Mouse (Mus musculus) G1E (cell line): Measurements from ENCODE around the gene Vmn1r22. TPM values are rescaled to one million over a fixed set of nuclear protein-coding genes. Genes with fewer than 3 reads are reported as not detected.
"Not testable (repeated sequence)": the region's sequence is repeated elsewhere in the genome, so short reads cannot be mapped to it uniquely, and the experiment has no call there.

Experiments used
- ATAC-seq: 2 replicates; pipeline ENCODE4 v1.8.0; 2016; ENCODE audit warnings: mild to moderate bottlenecking; ENCODE audit not compliant: insufficient number of reproducible peaks, poor library complexity, low FRiP score, severe bottlenecking; ENCODE audit errors: extremely low read depth
- DNase-seq: peaks from one replicate; pipeline ENCODE4 v3.0.0; 2012; ENCODE audit warnings: low spot score
- H3K27me3 ChIP-seq: 2 replicates; pipeline ENCODE4 v1.6.1; 2012; ENCODE audit warnings: mild to moderate bottlenecking, low read length, inconsistent platforms; ENCODE audit not compliant: insufficient read depth
- H3K36me3 ChIP-seq: replicated peaks from 2 replicates; pipeline ENCODE3; 2012; ENCODE audit warnings: mild to moderate bottlenecking, inconsistent platforms
- H3K4me1 ChIP-seq: 2 replicates; pipeline ENCODE4 v1.6.1; 2012; ENCODE audit warnings: low read depth, low read length, inconsistent platforms, mixed read lengths; ENCODE audit not compliant: insufficient read depth
- H3K4me3 ChIP-seq: 2 replicates; pipeline ENCODE4 v1.5.1; 2012; ENCODE audit warnings: low read depth, mild to moderate bottlenecking, inconsistent platforms, low read length, moderate library complexity, mixed read lengths
- H3K9me3 ChIP-seq: replicated peaks from 2 replicates; pipeline ENCODE4 v1.6.1; 2012; ENCODE audit warnings: inconsistent platforms
- CTCF ChIP-seq: IDR thresholded peaks from 2 replicates; pipeline ENCODE4 v1.5.1; 2012; ENCODE audit warnings: low read depth, low read length, inconsistent platforms, mixed read lengths
- GATA1 ChIP-seq: IDR thresholded peaks from 2 replicates; pipeline ENCODE4 v1.6.1; 2012; ENCODE audit warnings: borderline replicate concordance, low read length, inconsistent platforms, mixed read lengths
- GATA2 ChIP-seq: IDR thresholded peaks from 2 replicates; pipeline ENCODE4 v1.6.1; 2012; ENCODE audit warnings: low read depth, low read length, inconsistent platforms, borderline replicate concordance
- POLR2AphosphoS5 ChIP-seq: IDR thresholded peaks from 2 replicates; pipeline ENCODE4 v1.6.1; 2012; ENCODE audit warnings: low read depth, low read length, inconsistent platforms; ENCODE audit not compliant: insufficient replicate concordance
- TAL1 ChIP-seq: conservative IDR thresholded peaks from 2 replicates; pipeline ENCODE4 v1.6.1; 2012; ENCODE audit warnings: low read depth, low read length, inconsistent platforms, mixed read lengths
- polyA plus RNA-seq: library from polyadenylated mRNA; stranded (reverse); fragments of >175 nt; gene quantifications from 2 replicates; pipeline ENCODE4 v1.2.3, GENCODE M21; 2012
- total RNA-seq, 2 experiments: library from RNA; stranded (forward) in 1 of 2; stranded (reverse) in 1 of 2; fragments of 200-1000 nt in 1 of 2; fragments of >200 nt in 1 of 2; fragmentation: Nextera tagmentation in 1 of 2; gene quantifications; 2 replicates each; pipeline ENCODE4 v1.2.3; 2014 to 2017

Gene Vmn1r22
- total RNA-seq (2014; fragmentation: Nextera tagmentation) (not detected in 2 replicates), total RNA-seq (2017) (0.16 TPM in 1 of 2 replicates, not detected in the other), polyA plus RNA-seq (not detected in 2 replicates)

DNA sequence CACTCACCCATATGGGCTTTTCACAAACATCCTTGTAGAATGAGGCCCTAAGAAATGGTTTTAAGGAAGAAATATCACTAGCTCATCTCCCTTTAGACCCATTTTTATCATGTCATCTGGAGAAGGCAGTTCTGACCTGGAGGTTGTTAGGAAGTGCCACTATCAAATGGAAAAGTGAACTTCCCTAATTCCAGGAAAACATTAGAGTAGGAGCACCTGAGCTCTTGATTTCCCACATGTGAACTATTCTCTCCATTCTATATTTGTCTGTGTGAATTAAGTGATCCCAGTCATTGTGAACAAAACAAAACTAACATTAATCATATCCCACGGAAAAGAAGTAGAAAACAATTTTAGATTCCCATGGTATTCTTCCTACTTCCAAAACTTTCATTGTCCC is at the start of gene Vmn1r22:
Vmn1r22 (minus strand) TSS at position 101 of the 400 bp plus-strand sequence.
- Histone ChIP-seq H3K4me1 (no peaks in the 10 kb centered on the region), H3K36me3 (no peaks in the 10 kb centered on the region), H3K27me3 (0 out of 2 replicates have a peak, but pooled peaks cover 2% of the 10 kb centered on the region), H3K4me3 (no peak within 1 kb of the TSS), H3K9me3 (no peaks in the 10 kb centered on the region)
- no peak for ATAC-seq
- TF ChIP-seq CTCF, result no peak
- TF ChIP-seq POLR2AphosphoS5, result no peak
- no peak for TF ChIP-seq TAL1
- DNase-seq, result no peak

- no peak within 1 kb of the TSS for H3K4me3 ChIP-seq
- TF ChIP-seq CTCF, result no peak
- no peak for TF ChIP-seq POLR2AphosphoS5
- no peak for TF ChIP-seq GATA1
- TF ChIP-seq GATA2, result no peak
- TF ChIP-seq TAL1, result no peak
- H3K36me3 ChIP-seq, result no peaks in the 10 kb centered on the region
- DNase-seq, result no peak
- no peaks in the 10 kb centered on the region for H3K4me1 ChIP-seq
- H3K27me3 ChIP-seq, result no peaks in the 10 kb centered on the region
- ATAC-seq, result no peak
- H3K9me3 ChIP-seq, result no peaks in the 10 kb centered on the region
Measured at GRCm38 (mm10) chr6:57926738-57927137, 18.9 kb upstream of the Vmn1r22 start, which contains the start of gene Vmn1r23. Gene Vmn1r23 (minus strand): TSS chr6:57926838.

- H3K4me3 ChIP-seq, result no peak overlapping the region
- no peaks in the 10 kb centered on the region for H3K36me3 ChIP-seq
- TF ChIP-seq POLR2AphosphoS5 (no peak), CTCF (peak; percentile 43; the same call in 1 of the 2 replicates)
- peaks cover 4% of the 10 kb centered on the region for H3K4me1 ChIP-seq
- ATAC-seq (peak; percentile 76), DNase-seq (peak; percentile 5)
- no peaks in the 10 kb centered on the region for H3K9me3 ChIP-seq
- peaks cover 9% of the 10 kb centered on the region for H3K27me3 ChIP-seq
Measured at GRCm38 (mm10) chr6:57859043-57860042, 48.5 kb downstream of the Vmn1r22 start.

DNA sequence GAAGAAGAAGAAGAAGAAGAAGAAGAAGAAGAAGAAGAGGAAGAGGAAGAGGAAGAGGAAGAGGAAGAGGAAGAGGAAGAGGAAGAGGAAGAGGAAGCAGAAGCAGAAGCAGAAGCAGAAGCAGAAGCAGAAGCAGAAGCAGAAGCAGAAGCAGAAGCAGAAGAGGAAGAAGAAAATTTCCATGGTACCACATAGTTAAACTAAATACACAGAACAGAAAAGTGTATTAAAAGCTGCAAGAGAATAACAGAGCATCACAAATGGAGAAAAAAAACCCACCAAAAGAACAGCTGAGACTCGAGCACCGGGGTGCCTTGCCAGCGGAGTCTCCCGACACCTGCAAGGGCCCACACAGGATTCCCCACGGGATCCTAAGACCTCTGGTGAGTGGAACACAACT is 56.7 kb downstream of the Vmn1r22 start:
- H3K4me3 ChIP-seq, ATAC-seq, DNase-seq, H3K4me1 ChIP-seq, H3K27me3 ChIP-seq, H3K9me3 ChIP-seq, H3K36me3 ChIP-seq: not testable (repeated sequence)

DNA sequence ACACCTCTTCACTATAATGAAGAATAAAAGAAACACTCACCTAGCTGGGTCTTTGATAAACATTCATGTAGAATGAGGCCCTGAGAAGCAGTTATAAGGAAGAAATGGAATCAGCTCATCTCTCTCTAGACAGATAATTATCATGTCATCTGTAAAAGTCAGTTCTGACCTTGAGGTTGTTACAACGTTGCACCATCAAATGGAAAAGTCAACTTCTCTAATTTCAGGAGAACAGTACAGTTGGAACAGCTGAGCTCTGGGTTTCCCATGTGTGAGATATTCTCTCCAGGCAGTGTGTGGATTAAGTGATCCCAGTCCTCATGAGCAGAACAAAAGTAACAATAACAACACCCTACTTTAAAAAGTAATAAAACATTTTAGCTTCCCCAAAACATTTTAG is 57.5 kb downstream of the Vmn1r22 start, which contains the start of gene Vmn1r21:
Vmn1r21 (minus strand) TSS at position 58 of the 400 bp plus-strand sequence.
- TF ChIP-seq GATA1 (no peak), CTCF (no peak), POLR2AphosphoS5 (no peak), GATA2 (no peak), TAL1 (no peak)
- H3K4me3 ChIP-seq, result no peak within 1 kb of the TSS
- H3K4me1 ChIP-seq, result no peaks in the 10 kb centered on the region
- no peak for DNase-seq
- no peaks in the 10 kb centered on the region for H3K27me3 ChIP-seq
- H3K9me3 ChIP-seq, result no peaks in the 10 kb centered on the region
- no peaks in the 10 kb centered on the region for H3K36me3 ChIP-seq
- ATAC-seq, result no peak

Other genes starting within 250 kb of the Vmn1r22 start
- 10.8 and 12.0 TPM in 2 replicates for gene Pyurf, start 215.9 kb downstream of the Vmn1r22 start, total RNA-seq (2014; fragmentation: Nextera tagmentation)
- gene Pyurf, start 215.9 kb downstream of the Vmn1r22 start, total RNA-seq (2017), result 21.0 and 23.0 TPM in 2 replicates
- 13.8 and 20.6 TPM in 2 replicates for gene Pyurf, start 215.9 kb downstream of the Vmn1r22 start, polyA plus RNA-seq
- 33.8 and 34.4 TPM in 2 replicates for gene Lancl2, start 205.5 kb downstream of the Vmn1r22 start, total RNA-seq (2014; fragmentation: Nextera tagmentation)
- 25.3 and 26.2 TPM in 2 replicates for gene Lancl2, start 205.5 kb downstream of the Vmn1r22 start, total RNA-seq (2017)
- 22.1 and 23.3 TPM in 2 replicates for gene Lancl2, start 205.5 kb downstream of the Vmn1r22 start, polyA plus RNA-seq
- 17.0 and 31.9 TPM in 2 replicates for gene Vopp1, start 82.9 kb downstream of the Vmn1r22 start, total RNA-seq (2014; fragmentation: Nextera tagmentation)
- gene Vopp1, start 82.9 kb downstream of the Vmn1r22 start, total RNA-seq (2017), result 32.8 and 37.1 TPM in 2 replicates
- 5.3 and 5.4 TPM in 2 replicates for gene Vopp1, start 82.9 kb downstream of the Vmn1r22 start, polyA plus RNA-seq
- not detected in 2 replicates for gene Vmn1r21, start 57.7 kb downstream of the Vmn1r22 start, total RNA-seq (2014; fragmentation: Nextera tagmentation)
- gene Vmn1r21, start 57.7 kb downstream of the Vmn1r22 start, total RNA-seq (2017), result 0.22 TPM in 1 of 2 replicates, not detected in the other
- gene Vmn1r21, start 57.7 kb downstream of the Vmn1r22 start, polyA plus RNA-seq, result not detected in 2 replicates
- gene Vmn1r23, start 18.8 kb upstream of the Vmn1r22 start, total RNA-seq (2014; fragmentation: Nextera tagmentation), result not detected in 2 replicates
- not detected in 2 replicates for gene Vmn1r23, start 18.8 kb upstream of the Vmn1r22 start, total RNA-seq (2017)
- not detected in 2 replicates for gene Vmn1r23, start 18.8 kb upstream of the Vmn1r22 start, polyA plus RNA-seq
- not detected in 2 replicates for gene Vmn1r24, start 53.5 kb upstream of the Vmn1r22 start, total RNA-seq (2014; fragmentation: Nextera tagmentation)
- not detected in 2 replicates for gene Vmn1r24, start 53.5 kb upstream of the Vmn1r22 start, total RNA-seq (2017)
- not detected in 2 replicates for gene Vmn1r24, start 53.5 kb upstream of the Vmn1r22 start, polyA plus RNA-seq
- not detected in 2 replicates for gene Vmn1r25, start 72.8 kb upstream of the Vmn1r22 start, total RNA-seq (2014; fragmentation: Nextera tagmentation)
- gene Vmn1r25, start 72.8 kb upstream of the Vmn1r22 start, total RNA-seq (2017), result 0.22 TPM in 1 of 2 replicates, not detected in the other
- gene Vmn1r25, start 72.8 kb upstream of the Vmn1r22 start, polyA plus RNA-seq, result not detected in 2 replicates
- not detected in 2 replicates for gene Vmn1r26, start 107.1 kb upstream of the Vmn1r22 start, total RNA-seq (2014; fragmentation: Nextera tagmentation)
- 0.06 and 0.11 TPM in 2 replicates for gene Vmn1r26, start 107.1 kb upstream of the Vmn1r22 start, total RNA-seq (2017)
- gene Vmn1r26, start 107.1 kb upstream of the Vmn1r22 start, polyA plus RNA-seq, result not detected in 2 replicates